Mouse (Mus musculus) hindbrain, embryonic 13.5 days (tissue): ENCODE measurements around the gene Rpa2. TPM values are rescaled to one million over a fixed set of nuclear protein-coding genes. Genes with fewer than 3 reads are reported as not detected.
"Not testable (repeated sequence)": the region's sequence is repeated elsewhere in the genome, so short reads cannot be mapped to it uniquely, and the experiment has no call there.

Source experiments
- ATAC-seq: fragments of 200-750 bp; cut with Nextera tagmentation; 2 replicates; pipeline ENCODE4 v1.8.0; 2017; ENCODE audit warnings: moderate TSS enrichment; ENCODE audit not compliant: low FRiP score
- H3K27ac ChIP-seq: fragments of 300-500 bp; sonication (generic); 2 replicates; pipeline ENCODE4 v1.5.1; 2015; ENCODE audit warnings: inconsistent platforms, mild to moderate bottlenecking, moderate library complexity
- H3K27me3 ChIP-seq: fragments of 300-500 bp; sonication (generic); 2 replicates; pipeline ENCODE4 v1.6.1; 2015; ENCODE audit warnings: mild to moderate bottlenecking, inconsistent platforms
- H3K36me3 ChIP-seq: fragments of 300-500 bp; sonication (generic); 2 replicates; pipeline ENCODE4 v1.6.1; 2015; ENCODE audit warnings: mild to moderate bottlenecking, inconsistent platforms
- H3K4me1 ChIP-seq: fragments of 300-500 bp; sonication (generic); replicated peaks from 2 replicates; pipeline ENCODE4 v1.6.1; 2015; ENCODE audit warnings: inconsistent platforms
- H3K4me2 ChIP-seq: fragments of 300-500 bp; sonication (generic); 2 replicates; pipeline ENCODE4 v1.6.1; 2015; ENCODE audit warnings: inconsistent platforms, mild to moderate bottlenecking, moderate library complexity
- H3K4me3 ChIP-seq: fragments of 300-500 bp; sonication (generic); 2 replicates; pipeline ENCODE4 v1.5.1; 2015; ENCODE audit warnings: mild to moderate bottlenecking, inconsistent platforms
- H3K9ac ChIP-seq: fragments of 300-500 bp; sonication (generic); 2 replicates; pipeline ENCODE4 v1.6.1; 2015; ENCODE audit warnings: mild to moderate bottlenecking, inconsistent platforms
- H3K9me3 ChIP-seq: fragments of 300-500 bp; sonication (generic); 2 replicates; pipeline ENCODE4 v1.6.1; 2016; ENCODE audit warnings: inconsistent platforms
- WGBS: fragments of 180-500 bp; shearing (Covaris S2); methylation state at CpG from one replicate; pipeline ENCODE4 v1.1.7; 2015; 5-methylcytosine and 5-hydroxymethylcytosine counted together
- polyA plus RNA-seq: library from polyadenylated mRNA; unstranded; fragments of >200 nt; fragmentation: Nextera tagmentation; extraction: Ambion mirVana; gene quantifications from 2 replicates; pipeline ENCODE4 v1.2.1, GENCODE M21; 2015

Rpa2 gene
- polyA plus RNA-seq, 1 experiment from 2014 or later, result 41.2 TPM

DNA sequence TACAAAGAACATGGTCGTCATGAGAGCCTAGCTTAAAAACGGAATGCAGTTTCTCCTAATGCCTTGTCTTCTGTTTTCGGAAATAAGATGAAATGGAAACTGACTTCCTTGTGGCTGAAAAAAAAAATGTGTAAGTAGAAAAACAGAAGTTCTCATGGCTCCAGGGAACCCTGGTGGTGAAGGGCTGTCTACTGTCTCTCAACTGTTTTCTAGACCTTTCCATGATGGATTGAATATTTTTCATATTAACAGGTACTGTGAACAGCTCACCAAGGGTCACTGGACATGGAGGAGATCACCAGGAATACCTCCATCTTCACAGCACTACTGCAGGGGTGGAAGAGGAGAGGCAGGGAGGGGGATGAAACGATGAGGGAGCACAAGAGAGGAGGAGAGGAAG, 29.9 kb downstream of the Rpa2 start:
- no peak for ATAC-seq
- Histone ChIP-seq H3K27me3 (peaks cover 34% of the 10 kb centered on the region), H3K9ac (no peak overlapping the region), H3K9me3 (no peaks in the 10 kb centered on the region), H3K27ac (no peak overlapping the region), H3K4me2 (no peak overlapping the region), H3K4me3 (no peak overlapping the region), H3K36me3 (no peaks in the 10 kb centered on the region), H3K4me1 (peaks cover 6% of the 10 kb centered on the region)
- WGBS, result 71% methylated on average over 4 of the region's 4 CpGs

DNA sequence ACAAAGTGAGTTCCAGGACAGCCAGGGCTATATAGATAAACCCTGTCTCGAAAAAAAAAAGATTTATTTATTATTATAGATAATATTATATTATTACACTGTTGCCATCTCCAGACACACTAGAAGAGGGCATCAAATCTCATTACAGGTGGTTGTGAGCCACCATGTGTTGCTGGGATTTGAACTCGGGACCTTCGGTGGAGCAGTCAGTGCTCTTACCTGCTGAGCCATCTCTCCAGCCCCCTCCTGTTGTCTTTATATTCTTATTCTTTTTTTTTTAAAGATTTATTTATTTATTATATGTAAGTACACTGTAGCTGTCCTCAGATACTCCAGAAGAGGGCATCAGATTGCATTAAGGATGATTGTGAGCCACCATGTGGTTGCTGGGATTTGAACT, 30.5 kb downstream of the Rpa2 start:
- WGBS, result 85% methylated on average over 3 of the region's 3 CpGs
- H3K27me3 ChIP-seq, result peaks cover 34% of the 10 kb centered on the region
- not testable (repeated sequence) for ATAC-seq, H3K4me3 ChIP-seq, H3K4me2 ChIP-seq, H3K36me3 ChIP-seq, H3K9ac ChIP-seq, H3K27ac ChIP-seq, H3K9me3 ChIP-seq, H3K4me1 ChIP-seq

GRCm38 (mm10) chr4:132799845-132800244, 31.7 kb downstream of the Rpa2 start:
- no peak for ATAC-seq
- Histone ChIP-seq H3K27me3 (peaks cover 25% of the 10 kb centered on the region), H3K4me2 (no peak overlapping the region), H3K36me3 (no peaks in the 10 kb centered on the region), H3K4me1 (peaks cover 6% of the 10 kb centered on the region), H3K9me3 (no peaks in the 10 kb centered on the region), H3K9ac (no peak overlapping the region), H3K27ac (no peak overlapping the region), H3K4me3 (no peak overlapping the region)
- 87% methylated on average over 4 of the region's 4 CpGs for WGBS

DNA sequence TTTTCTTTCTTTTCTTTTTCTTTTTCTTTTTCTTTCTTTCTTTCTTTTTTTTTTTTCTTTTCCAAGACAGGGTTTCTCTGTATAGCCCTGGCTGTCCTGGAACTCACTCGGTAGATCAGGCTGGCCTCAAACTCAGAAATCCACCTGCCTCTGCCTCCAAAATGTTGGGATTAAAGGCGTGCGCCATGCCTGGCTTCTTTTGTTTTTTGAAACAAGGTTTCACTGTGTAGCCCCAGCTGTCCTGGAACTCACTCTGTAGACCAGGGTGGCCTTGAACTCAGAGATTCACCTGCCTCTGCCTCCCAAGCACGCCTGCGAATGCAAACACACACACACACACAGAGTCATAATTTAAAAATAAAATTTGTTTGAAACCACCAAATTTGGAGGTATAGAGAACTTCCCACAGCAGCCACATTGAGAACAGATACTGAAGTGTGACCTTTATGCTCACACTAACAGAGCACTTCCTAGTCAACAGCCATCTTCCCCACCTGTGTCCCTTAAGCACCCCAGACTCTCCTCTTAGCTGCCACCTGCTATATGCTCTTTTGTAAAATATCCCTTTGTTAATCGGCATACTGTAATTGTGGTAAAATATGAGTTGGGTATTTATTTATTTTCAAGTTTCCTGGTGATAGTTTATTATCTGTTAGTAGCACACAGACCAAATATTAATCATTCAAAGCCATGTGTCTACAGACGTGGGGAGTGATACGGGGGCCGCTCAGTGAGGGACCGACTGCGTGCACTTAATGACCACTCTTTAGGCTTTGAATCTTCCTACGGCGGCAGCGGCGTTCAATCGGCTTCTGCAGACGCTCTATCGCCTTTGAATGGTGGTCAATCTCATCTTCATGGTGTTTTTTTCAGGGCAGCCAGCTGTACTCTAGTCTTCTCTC, 33.3 kb downstream of the Rpa2 start:
- ATAC-seq, result no peak
- Histone ChIP-seq H3K9me3 (no peaks in the 10 kb centered on the region), H3K4me2 (no peak overlapping the region), H3K4me1 (no peaks in the 10 kb centered on the region), H3K36me3 (no peaks in the 10 kb centered on the region), H3K27me3 (peaks cover 9% of the 10 kb centered on the region; the same call in 1 of the 2 replicates), H3K27ac (no peak overlapping the region), H3K4me3 (no peak overlapping the region), H3K9ac (no peak overlapping the region)
- 88% methylated on average over 18 of the region's 18 CpGs for WGBS

DNA sequence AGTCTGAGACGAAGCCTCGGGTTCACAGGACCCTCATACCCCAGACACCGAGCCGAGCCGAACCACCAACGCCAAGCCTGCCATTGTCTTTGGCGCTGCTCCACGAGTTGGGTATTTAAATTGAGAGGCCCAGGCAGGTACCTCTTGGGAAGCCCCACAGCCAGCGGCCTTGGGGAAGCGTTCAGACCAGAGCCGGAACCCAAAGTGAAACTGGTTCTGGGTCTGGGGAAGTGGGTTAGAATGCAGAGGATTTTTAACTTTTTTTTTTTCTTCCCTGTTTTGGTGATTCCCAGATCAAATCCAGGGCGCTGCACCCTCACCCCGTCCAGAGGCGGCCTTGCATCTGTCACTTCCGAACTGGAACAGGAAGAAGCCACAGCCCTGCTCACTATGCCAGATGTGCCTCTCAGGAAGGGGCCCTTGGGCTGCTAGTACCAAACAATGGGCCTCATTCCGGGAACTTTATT, 34.1 kb downstream of the Rpa2 start:
- H3K4me1 ChIP-seq, result no peaks in the 10 kb centered on the region
- no peak overlapping the region for H3K4me2 ChIP-seq
- 67% methylated on average over 16 of the region's 16 CpGs for WGBS
- H3K27me3 ChIP-seq, result peaks cover 5% of the 10 kb centered on the region; the same call in 1 of the 2 replicates
- no peaks in the 10 kb centered on the region for H3K9me3 ChIP-seq
- H3K4me3 ChIP-seq, result no peak overlapping the region
- ATAC-seq, result no peak
- no peak overlapping the region for H3K27ac ChIP-seq
- no peak overlapping the region for H3K9ac ChIP-seq
- H3K36me3 ChIP-seq, result no peaks in the 10 kb centered on the region

- Histone ChIP-seq H3K27ac (no peak overlapping the region), H3K4me2 (no peak overlapping the region), H3K36me3 (no peaks in the 10 kb centered on the region), H3K4me1 (no peaks in the 10 kb centered on the region), H3K9me3 (no peaks in the 10 kb centered on the region), H3K27me3 (no peaks in the 10 kb centered on the region), H3K4me3 (no peak overlapping the region), H3K9ac (no peak overlapping the region)
- 94% methylated on average over 5 of the region's 5 CpGs for WGBS
- ATAC-seq, result no peak
Observed at GRCm38 (mm10) chr4:132803212-132803611, 35.1 kb downstream of the Rpa2 start.

- 99% methylated on average over 7 of the region's 7 CpGs for WGBS
- ATAC-seq, result no peak
- Histone ChIP-seq H3K4me2 (no peak overlapping the region), H3K4me3 (no peak overlapping the region), H3K36me3 (no peaks in the 10 kb centered on the region), H3K4me1 (no peaks in the 10 kb centered on the region), H3K9ac (no peak overlapping the region), H3K27me3 (no peaks in the 10 kb centered on the region), H3K27ac (no peak overlapping the region), H3K9me3 (no peaks in the 10 kb centered on the region)
Observed at GRCm38 (mm10) chr4:132803876-132804275, 35.7 kb downstream of the Rpa2 start.

DNA sequence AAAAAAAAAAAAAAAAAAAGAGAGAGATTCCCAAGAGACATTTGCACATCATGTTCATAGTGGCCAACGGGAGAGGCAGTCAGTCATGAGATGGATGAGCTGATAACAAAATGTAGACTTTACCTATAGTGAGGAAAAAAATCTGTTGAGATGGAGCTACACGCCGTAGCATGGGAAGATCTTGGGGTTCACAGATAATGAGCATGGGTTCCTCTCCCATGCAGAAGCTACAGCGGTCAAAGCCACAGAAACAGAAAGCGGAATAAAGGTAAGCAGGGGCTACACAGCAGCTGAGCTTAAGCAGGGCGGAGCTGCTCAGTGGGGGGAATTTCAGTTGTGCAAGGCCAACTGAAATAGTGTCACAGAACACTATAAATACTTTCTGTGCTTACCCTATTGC, 36.2 kb downstream of the Rpa2 start:
- no peak overlapping the region for H3K27ac ChIP-seq
- no peaks in the 10 kb centered on the region for H3K4me1 ChIP-seq
- 95% methylated on average over 6 of the region's 6 CpGs for WGBS
- no peak overlapping the region for H3K4me2 ChIP-seq
- no peaks in the 10 kb centered on the region for H3K9me3 ChIP-seq
- no peak overlapping the region for H3K4me3 ChIP-seq
- no peaks in the 10 kb centered on the region for H3K36me3 ChIP-seq
- H3K9ac ChIP-seq, result no peak overlapping the region
- no peaks in the 10 kb centered on the region for H3K27me3 ChIP-seq
- ATAC-seq, result no peak

DNA sequence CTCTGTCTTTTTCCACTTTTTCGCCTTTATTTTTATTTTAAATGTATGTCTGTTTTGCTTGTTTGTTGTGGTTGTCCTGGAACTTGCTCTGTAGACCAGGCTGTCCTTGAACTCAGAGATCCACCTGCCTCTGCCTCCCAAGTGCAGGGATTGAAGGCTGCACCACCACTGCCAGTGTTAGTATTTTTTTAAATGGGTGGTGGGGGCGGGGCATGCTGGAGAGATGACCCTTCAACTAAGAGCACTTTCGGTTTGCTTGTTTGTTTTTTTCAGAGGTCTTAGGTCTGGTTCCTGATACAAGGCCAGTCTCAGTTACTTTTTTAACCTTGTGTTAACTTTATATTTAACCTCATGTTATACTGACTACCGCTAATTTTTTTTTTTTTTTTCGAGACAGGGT, 37.0 kb downstream of the Rpa2 start:
- no peaks in the 10 kb centered on the region for H3K9me3 ChIP-seq
- 88% methylated on average over 5 of the region's 5 CpGs for WGBS
- no peaks in the 10 kb centered on the region for H3K36me3 ChIP-seq
- no peaks in the 10 kb centered on the region for H3K4me1 ChIP-seq
- no peak overlapping the region for H3K4me3 ChIP-seq
- H3K4me2 ChIP-seq, result no peak overlapping the region
- ATAC-seq, result no peak
- no peaks in the 10 kb centered on the region for H3K27me3 ChIP-seq
- H3K9ac ChIP-seq, result no peak overlapping the region
- no peak overlapping the region for H3K27ac ChIP-seq

GRCm38 (mm10) chr4:132805599-132806197, 37.6 kb downstream of the Rpa2 start:
- Histone ChIP-seq H3K4me1 (no peaks in the 10 kb centered on the region), H3K4me3 (no peak overlapping the region), H3K4me2 (no peak overlapping the region), H3K9ac (no peak overlapping the region), H3K9me3 (no peaks in the 10 kb centered on the region), H3K27ac (no peak overlapping the region), H3K36me3 (no peaks in the 10 kb centered on the region), H3K27me3 (no peaks in the 10 kb centered on the region)
- 89% methylated on average over 12 of the region's 12 CpGs for WGBS
- no peak for ATAC-seq

DNA sequence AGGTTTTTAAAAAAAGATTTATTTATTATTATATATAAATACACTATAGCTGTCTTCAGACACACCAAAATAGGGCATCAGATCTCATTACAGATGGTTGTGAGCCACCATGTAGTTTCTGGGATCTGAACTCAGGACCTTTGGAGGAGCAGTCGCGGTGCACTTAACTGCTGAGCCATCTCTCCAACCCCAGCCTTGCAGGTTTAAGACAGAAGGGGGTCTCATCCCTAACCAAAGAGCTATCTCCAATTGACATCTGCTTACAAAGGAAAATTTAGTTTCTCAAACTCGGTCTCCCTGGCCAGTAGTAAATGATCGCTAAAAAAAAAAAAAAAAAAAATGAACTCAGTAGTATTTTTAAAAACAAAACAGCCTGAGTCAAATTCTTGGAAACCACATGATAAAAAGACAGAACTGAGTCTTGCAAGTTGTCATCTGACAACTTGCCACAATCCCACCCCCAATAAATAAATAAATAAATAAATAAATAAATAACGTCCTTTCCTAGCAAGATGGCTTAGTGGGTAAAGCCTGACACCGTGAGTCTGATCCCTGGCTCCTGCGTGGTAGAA, 38.6 kb downstream of the Rpa2 start:
- Histone ChIP-seq H3K4me2 (no peak overlapping the region), H3K27me3 (no peaks in the 10 kb centered on the region), H3K4me1 (no peaks in the 10 kb centered on the region), H3K9me3 (no peaks in the 10 kb centered on the region), H3K9ac (no peak overlapping the region), H3K27ac (no peak overlapping the region), H3K36me3 (no peaks in the 10 kb centered on the region), H3K4me3 (no peak overlapping the region)
- WGBS, result 95% methylated on average over 7 of the region's 7 CpGs
- no peak for ATAC-seq

- 80% methylated on average over 5 of the region's 5 CpGs for WGBS
- Histone ChIP-seq H3K4me2 (no peak overlapping the region), H3K27me3 (no peaks in the 10 kb centered on the region), H3K9ac (no peak overlapping the region), H3K4me3 (no peak overlapping the region), H3K4me1 (no peaks in the 10 kb centered on the region), H3K9me3 (no peaks in the 10 kb centered on the region), H3K36me3 (no peaks in the 10 kb centered on the region), H3K27ac (no peak overlapping the region)
- ATAC-seq, result no peak
Observed at GRCm38 (mm10) chr4:132807771-132808641, 39.9 kb downstream of the Rpa2 start.
